Mouse (Mus musculus) bone marrow, adult 2 months (tissue): Measurements from ENCODE around the gene Fry.
A peak's percentile ranks its signal among the peaks of the same experiment; 100 is the strongest.

Experiments
- CTCF ChIP-seq: fragments of 200-500 bp; IDR thresholded peaks from 2 replicates; pipeline ENCODE4 v1.5.1; 2011; ENCODE audit warnings: low read length, control low read depth; ENCODE audit not compliant: control insufficient read depth, insufficient read depth
- POLR2A ChIP-seq: fragments of 200-500 bp; IDR thresholded peaks from 2 replicates; pipeline ENCODE4 v1.6.1; 2011; ENCODE audit warnings: low read depth, mild to moderate bottlenecking, control low read depth, low read length, borderline replicate concordance; ENCODE audit not compliant: control insufficient read depth

DNA sequence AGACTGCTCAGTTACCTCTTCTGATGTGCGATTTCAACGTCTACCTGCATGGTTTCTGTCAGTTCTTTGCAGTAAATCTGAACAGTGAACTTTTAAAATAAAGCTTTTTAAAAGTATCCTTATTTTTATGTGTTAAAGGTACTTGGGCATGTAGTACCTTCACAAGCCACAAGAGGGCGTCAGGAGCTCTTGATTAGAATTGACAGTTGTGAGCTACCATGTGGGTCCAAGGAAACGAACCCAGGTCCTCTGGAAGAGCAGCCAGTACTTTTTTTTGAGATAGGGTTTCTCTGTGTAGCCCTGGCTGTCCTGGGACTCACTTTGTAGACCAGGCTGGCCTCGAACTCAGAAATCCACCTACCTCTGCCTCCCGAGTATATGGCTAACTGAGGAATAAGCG is 323.2 kb downstream of the Fry start:
- TF ChIP-seq POLR2A (no peak), CTCF (0 out of 2 replicates have a peak, but pooled peaks have one; percentile 26)
